Mouse (Mus musculus) naive thymus-derived CD4-positive, alpha-beta T cell, adult 2 months (primary cell): ENCODE results near the gene Uts2b.
A peak's percentile ranks its signal among the peaks of the same experiment; 100 is the strongest.
"Not testable (repeated sequence)": the region's sequence is repeated elsewhere in the genome, so short reads cannot be mapped to it uniquely, and the experiment has no call there.

Experiments
- DNase-seq: peaks from one replicate; pipeline ENCODE4 v3.0.0-alpha.2; 2011; ENCODE audit warnings: low read depth

The Uts2b gene

GRCm38 (mm10) chr16:27375318-27375717, 5.3 kb upstream of the Uts2b start:
- no peak for DNase-seq

GRCm38 (mm10) chr16:27374139-27374538, 4.1 kb upstream of the Uts2b start:
- no peak for DNase-seq

DNA sequence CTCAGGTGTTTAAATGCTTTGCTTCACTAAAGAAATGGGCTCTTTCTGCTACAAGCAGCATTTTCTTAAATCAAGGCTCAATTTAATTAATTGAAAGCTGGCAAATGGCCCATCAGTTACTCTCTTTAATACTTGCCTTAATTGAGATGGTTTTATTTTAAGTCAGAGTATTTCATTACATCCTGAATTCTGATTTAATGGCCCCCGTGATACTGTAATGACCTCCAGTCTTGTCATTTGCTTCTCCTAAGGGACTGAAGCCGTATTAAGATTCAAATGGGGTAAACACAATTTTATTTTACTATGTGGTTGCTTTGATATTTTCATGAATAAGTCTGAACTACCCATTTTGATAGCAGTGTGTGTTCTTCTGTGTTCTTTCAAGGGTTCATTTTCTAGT, 661 bp upstream of the Uts2b start:
- DNase-seq, result no peak

- DNase-seq, result no peak
Measured at GRCm38 (mm10) chr16:27360059-27360458, 10.0 kb downstream of the Uts2b start.

DNA sequence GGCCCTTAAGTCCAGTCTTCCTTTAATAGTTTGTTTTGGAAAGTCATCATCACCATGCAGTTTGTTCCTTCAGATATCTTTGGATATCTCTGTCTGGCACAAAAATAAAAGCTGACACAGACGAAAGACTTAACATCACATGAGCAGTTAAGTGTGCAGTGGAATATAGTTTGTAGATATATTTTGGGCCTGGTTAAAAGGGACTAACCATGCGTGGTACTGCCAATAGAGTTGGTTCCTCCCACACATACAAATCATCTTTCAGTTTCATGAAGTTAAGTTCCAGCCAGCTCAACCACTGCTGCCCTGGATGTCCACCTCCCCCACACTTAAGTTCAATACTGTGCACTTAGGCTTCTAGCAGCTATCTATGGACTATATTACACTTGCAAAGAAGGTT, 15.6 kb downstream of the Uts2b start:
- no peak for DNase-seq

DNA sequence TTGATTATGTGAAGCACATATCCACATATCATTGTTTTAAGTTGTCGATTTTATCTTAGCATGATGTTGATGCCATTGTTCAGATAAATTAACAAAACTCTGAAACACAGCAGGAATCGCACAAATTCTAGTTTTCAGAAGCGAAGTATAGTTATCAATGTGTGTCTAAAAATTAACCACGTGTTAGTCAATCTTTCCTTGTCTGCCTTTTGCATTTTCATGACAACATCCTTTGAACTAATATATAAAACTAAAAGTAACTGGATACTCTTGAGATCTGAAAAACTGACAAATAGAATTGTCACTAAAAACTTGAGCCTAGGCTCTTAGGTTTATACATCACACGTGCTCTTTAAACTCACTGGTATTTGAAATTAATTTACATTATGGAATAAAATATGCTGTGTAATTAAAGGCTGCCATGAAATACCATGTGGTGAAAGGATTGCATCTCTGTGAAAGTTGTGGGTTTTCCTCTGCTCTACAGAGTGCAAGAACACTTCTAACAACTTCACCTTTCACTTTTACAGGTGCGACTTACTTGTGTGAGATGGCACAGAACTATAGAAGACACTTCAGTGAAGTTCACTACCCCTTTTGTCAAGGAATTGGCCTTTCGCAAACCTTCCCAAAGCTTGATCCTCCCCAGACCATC, 20.0 kb downstream of the Uts2b start:
- DNase-seq, result no peak

DNA sequence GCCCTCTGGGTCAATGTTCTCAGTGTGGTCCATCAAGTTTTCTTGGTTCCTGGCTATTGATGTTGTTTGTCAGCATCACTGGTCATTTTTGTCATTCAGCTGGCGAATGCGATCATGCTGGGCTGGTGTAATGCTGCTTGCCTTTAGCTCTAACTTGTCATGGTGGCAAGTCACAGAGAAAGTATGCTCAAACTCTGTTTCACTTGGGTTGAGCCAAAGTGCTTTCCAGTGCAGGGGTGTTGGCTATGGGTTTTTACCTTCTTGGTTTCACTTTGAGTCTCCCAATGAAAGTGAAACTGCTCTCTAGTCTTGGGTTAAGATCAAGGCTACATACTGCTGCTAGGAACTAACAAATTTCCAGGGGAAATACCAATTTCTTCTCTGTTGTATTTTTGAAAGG, 20.8 kb downstream of the Uts2b start:
- DNase-seq, result peak; percentile 21

- DNase-seq, result no peak
Measured at GRCm38 (mm10) chr16:27348359-27348758, 21.7 kb downstream of the Uts2b start.

- DNase-seq, result no peak
Measured at GRCm38 (mm10) chr16:27347521-27347920, 22.5 kb downstream of the Uts2b start.

GRCm38 (mm10) chr16:27326463-27326862, 43.6 kb downstream of the Uts2b start:
- DNase-seq, result no peak

DNA sequence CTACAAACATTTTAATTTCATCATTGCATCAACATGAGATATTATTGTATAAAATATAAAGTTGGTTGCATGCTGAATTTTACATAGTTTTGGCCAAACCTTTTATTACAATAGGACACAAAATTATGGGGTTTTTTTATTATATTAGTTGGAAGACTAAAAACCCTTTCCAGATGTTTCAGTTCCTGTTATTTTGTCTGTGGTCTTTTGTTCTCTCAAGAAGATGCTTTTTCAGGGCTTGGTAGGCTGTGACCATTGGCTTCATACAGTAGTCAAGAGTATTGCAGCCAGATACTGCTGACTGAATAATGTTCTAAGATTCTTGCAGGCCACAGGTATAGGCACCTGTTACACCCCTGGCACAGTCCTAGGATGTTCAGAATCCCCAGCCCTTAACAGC, 48.0 kb downstream of the Uts2b start:
- no peak for DNase-seq

DNA sequence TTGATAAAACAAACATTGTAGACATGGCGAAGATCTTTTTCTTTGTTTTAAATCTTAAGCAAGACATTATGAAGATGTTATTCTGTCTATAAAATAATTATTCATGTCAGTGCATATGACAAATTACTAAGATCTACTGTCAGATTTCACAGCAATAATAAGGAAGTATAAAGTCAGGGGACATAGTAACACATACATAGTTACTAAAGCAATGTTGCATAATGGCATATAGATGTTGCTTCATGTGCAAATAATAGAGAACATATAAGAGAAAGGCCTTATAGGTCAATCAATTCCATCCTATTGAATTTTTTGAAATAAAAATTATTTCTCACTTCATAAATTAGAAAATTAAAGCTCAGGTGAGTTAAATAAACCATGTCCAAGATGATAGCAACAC, 50.9 kb downstream of the Uts2b start:
- DNase-seq, result no peak

DNA sequence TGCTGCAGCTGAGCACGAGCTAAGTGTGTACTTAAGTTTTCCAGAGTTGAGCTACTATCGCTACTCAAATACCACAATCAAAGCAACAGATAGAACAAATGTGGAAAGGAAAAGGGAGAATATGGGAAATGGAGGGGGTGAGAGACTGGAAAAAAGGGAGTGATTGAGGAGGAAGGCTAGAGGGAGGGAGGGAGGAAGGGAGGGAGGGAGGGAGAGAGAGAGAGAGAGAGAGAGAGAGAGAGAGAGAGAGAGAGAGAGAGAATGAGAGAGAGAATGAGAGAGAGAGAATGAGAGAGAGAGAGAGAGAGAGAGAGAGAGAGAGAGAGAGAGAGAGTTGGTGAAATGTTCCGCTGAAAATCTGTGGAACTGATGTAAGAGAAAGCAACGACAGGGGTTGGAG, 62.9 kb downstream of the Uts2b start, which contains the start of gene Ostn:
TSS of gene Ostn (plus strand) at position 301 of the 400 bp plus-strand sequence.
- DNase-seq, result not testable (repeated sequence)
